Mouse (Mus musculus) limb, embryonic 10.5 days (tissue): Measurements from ENCODE around the gene Nol6. TPM values are rescaled to one million over a fixed set of nuclear protein-coding genes. Genes with fewer than 3 reads are reported as not detected.

Source experiments
- DNase-seq: peaks from one replicate; pipeline ENCODE4 v3.0.0-alpha.2; 2017; ENCODE audit warnings: low spot score
- H3K27ac ChIP-seq: fragments of 300-500 bp; sonication (generic); 2 replicates; pipeline ENCODE4 v1.5.1; 2016; ENCODE audit warnings: mild to moderate bottlenecking
- H3K27me3 ChIP-seq: fragments of 300-500 bp; sonication (generic); 2 replicates; pipeline ENCODE4 v1.6.1; 2016; ENCODE audit warnings: low read depth, mild to moderate bottlenecking; ENCODE audit not compliant: poor library complexity, severe bottlenecking
- H3K36me3 ChIP-seq: fragments of 300-500 bp; sonication (generic); 2 replicates; pipeline ENCODE4 v1.6.1; 2016; ENCODE audit warnings: mild to moderate bottlenecking, moderate library complexity
- H3K4me1 ChIP-seq: fragments of 300-500 bp; sonication (generic); 2 replicates; pipeline ENCODE4 v1.6.1; 2016
- H3K4me3 ChIP-seq: fragments of 300-500 bp; sonication (generic); 2 replicates; pipeline ENCODE4 v1.5.1; 2016; ENCODE audit warnings: mild to moderate bottlenecking, moderate library complexity
- H3K9me3 ChIP-seq: fragments of 300-500 bp; sonication (generic); replicated peaks from 2 replicates; pipeline ENCODE4 v1.6.1; 2016; ENCODE audit warnings: mild to moderate bottlenecking
- WGBS: fragments of 180-500 bp; shearing (Covaris S2); methylation state at CpG from one replicate; pipeline ENCODE4 v1.1.7; 2016; 5-methylcytosine and 5-hydroxymethylcytosine counted together
- polyA plus RNA-seq: library from polyadenylated mRNA; unstranded; fragments of >200 nt; fragmentation: Nextera tagmentation; extraction: Ambion mirVana; gene quantifications from 2 replicates; pipeline ENCODE4 v1.2.1, GENCODE M21; 2016

Gene Nol6
- polyA plus RNA-seq, 1 experiment from 2014 or later = 39.7 TPM

- no peak overlapping the region for H3K4me3 ChIP-seq
- no peaks in the 10 kb centered on the region for H3K27me3 ChIP-seq
- H3K4me1 ChIP-seq = no peaks in the 10 kb centered on the region
- 87% methylated on average over 9 of the region's 9 CpGs for WGBS
- no peak for DNase-seq
- H3K9me3 ChIP-seq = no peaks in the 10 kb centered on the region
- H3K36me3 ChIP-seq = peaks cover 61% of the 10 kb centered on the region
- H3K27ac ChIP-seq = no peak overlapping the region
These were observed 9.7 kb downstream of the Nol6 start for GRCm38 (mm10) chr4:41114358-41115070.

- no peaks in the 10 kb centered on the region for H3K4me1 ChIP-seq
- no peaks in the 10 kb centered on the region for H3K9me3 ChIP-seq
- H3K36me3 ChIP-seq = peaks cover 5% of the 10 kb centered on the region
- H3K27me3 ChIP-seq = no peaks in the 10 kb centered on the region
- H3K4me3 ChIP-seq = no peak overlapping the region
- WGBS = 82% methylated on average over 10 of the region's 10 CpGs
- no peak for DNase-seq
- H3K27ac ChIP-seq = no peak overlapping the region
These were observed 15.4 kb downstream of the Nol6 start for GRCm38 (mm10) chr4:41108717-41109425.

- H3K4me1 ChIP-seq = no peaks in the 10 kb centered on the region
- no peak overlapping the region for H3K27ac ChIP-seq
- no peak overlapping the region for H3K4me3 ChIP-seq
- no peaks in the 10 kb centered on the region for H3K27me3 ChIP-seq
- DNase-seq = no peak
- no peaks in the 10 kb centered on the region for H3K9me3 ChIP-seq
- WGBS = 79% methylated on average over 4 of the region's 4 CpGs
- H3K36me3 ChIP-seq = no peaks in the 10 kb centered on the region
These were observed 16.8 kb downstream of the Nol6 start for GRCm38 (mm10) chr4:41107440-41107839.

GRCm38 (mm10) chr4:41102901-41103300 lies 21.4 kb downstream of the Nol6 start:
- no peaks in the 10 kb centered on the region for H3K36me3 ChIP-seq
- no peaks in the 10 kb centered on the region for H3K9me3 ChIP-seq
- no peak overlapping the region for H3K4me3 ChIP-seq
- H3K27ac ChIP-seq = no peak overlapping the region
- peaks cover 24% of the 10 kb centered on the region for H3K27me3 ChIP-seq
- no peak for DNase-seq
- H3K4me1 ChIP-seq = peaks cover 9% of the 10 kb centered on the region

GRCm38 (mm10) chr4:41100986-41101385 lies 23.3 kb downstream of the Nol6 start:
- Histone ChIP-seq H3K27me3 (peaks cover 44% of the 10 kb centered on the region), H3K9me3 (no peaks in the 10 kb centered on the region), H3K4me3 (no peak overlapping the region), H3K4me1 (peaks cover 20% of the 10 kb centered on the region), H3K27ac (no peak overlapping the region), H3K36me3 (no peaks in the 10 kb centered on the region)
- DNase-seq = no peak
- WGBS = 50% methylated on average over 1 of the region's 1 CpGs

- H3K9me3 ChIP-seq = no peaks in the 10 kb centered on the region
- 12% methylated on average over 11 of the region's 11 CpGs for WGBS
- no peak overlapping the region for H3K27ac ChIP-seq
- peak; percentile 48 for DNase-seq
- H3K27me3 ChIP-seq = peaks cover 57% of the 10 kb centered on the region
- H3K4me1 ChIP-seq = peaks cover 27% of the 10 kb centered on the region
- H3K36me3 ChIP-seq = no peaks in the 10 kb centered on the region
- peak overlapping the region; percentile 53 for H3K4me3 ChIP-seq
These were observed 25.7 kb downstream of the Nol6 start for GRCm38 (mm10) chr4:41098577-41098951.

GRCm38 (mm10) chr4:41097871-41098576 lies 26.2 kb downstream of the Nol6 start, which contains the start of gene Aqp3:
Aqp3 (minus strand) TSS chr4:41098183.
- WGBS = under 1% methylated on average over 42 of the region's 42 CpGs
- Histone ChIP-seq H3K36me3 (no peaks in the 10 kb centered on the region), H3K27ac (0 out of 2 replicates have a peak within 1 kb of the TSS, but pooled peaks have one; percentile 4), H3K4me3 (peak within 1 kb of the TSS; percentile 53), H3K4me1 (peaks cover 27% of the 10 kb centered on the region), H3K27me3 (peaks cover 57% of the 10 kb centered on the region), H3K9me3 (no peaks in the 10 kb centered on the region)
- DNase-seq = peak; percentile 67

GRCm38 (mm10) chr4:41097381-41097780 lies 26.9 kb downstream of the Nol6 start:
- peak overlapping the region; percentile 53; the same call in 1 of the 2 replicates for H3K4me3 ChIP-seq
- H3K27ac ChIP-seq = no peak overlapping the region
- 40% methylated on average over 13 of the region's 13 CpGs for WGBS
- peaks cover 57% of the 10 kb centered on the region for H3K27me3 ChIP-seq
- no peaks in the 10 kb centered on the region for H3K9me3 ChIP-seq
- H3K4me1 ChIP-seq = peaks cover 27% of the 10 kb centered on the region
- H3K36me3 ChIP-seq = no peaks in the 10 kb centered on the region
- no peak for DNase-seq

GRCm38 (mm10) chr4:41096794-41097193 lies 27.5 kb downstream of the Nol6 start:
- Histone ChIP-seq H3K9me3 (no peaks in the 10 kb centered on the region), H3K27ac (no peak overlapping the region), H3K4me3 (no peak overlapping the region), H3K27me3 (peaks cover 57% of the 10 kb centered on the region), H3K36me3 (no peaks in the 10 kb centered on the region), H3K4me1 (peaks cover 30% of the 10 kb centered on the region)
- DNase-seq = no peak
- 76% methylated on average over 5 of the region's 5 CpGs for WGBS

GRCm38 (mm10) chr4:41096169-41096568 lies 28.1 kb downstream of the Nol6 start:
- peaks cover 57% of the 10 kb centered on the region for H3K27me3 ChIP-seq
- no peaks in the 10 kb centered on the region for H3K9me3 ChIP-seq
- DNase-seq = no peak
- H3K36me3 ChIP-seq = no peaks in the 10 kb centered on the region
- WGBS = 54% methylated on average over 8 of the region's 8 CpGs
- H3K4me3 ChIP-seq = no peak overlapping the region
- peaks cover 36% of the 10 kb centered on the region for H3K4me1 ChIP-seq
- no peak overlapping the region for H3K27ac ChIP-seq

- H3K9me3 ChIP-seq = no peaks in the 10 kb centered on the region
- H3K27ac ChIP-seq = no peak overlapping the region
- 92% methylated on average over 9 of the region's 9 CpGs for WGBS
- H3K4me1 ChIP-seq = peaks cover 45% of the 10 kb centered on the region
- H3K4me3 ChIP-seq = no peak overlapping the region
- no peaks in the 10 kb centered on the region for H3K36me3 ChIP-seq
- DNase-seq = no peak
- H3K27me3 ChIP-seq = peaks cover 48% of the 10 kb centered on the region
These were observed 29.9 kb downstream of the Nol6 start for GRCm38 (mm10) chr4:41094361-41094760.

- Histone ChIP-seq H3K4me1 (peaks cover 36% of the 10 kb centered on the region), H3K27me3 (peaks cover 34% of the 10 kb centered on the region), H3K9me3 (no peaks in the 10 kb centered on the region), H3K27ac (no peak overlapping the region), H3K4me3 (no peak overlapping the region), H3K36me3 (no peaks in the 10 kb centered on the region)
- WGBS = 75% methylated on average over 1 of the region's 1 CpGs
- DNase-seq = no peak
These were observed 31.3 kb downstream of the Nol6 start for GRCm38 (mm10) chr4:41092958-41093357.

GRCm38 (mm10) chr4:41091391-41091790 lies 32.9 kb downstream of the Nol6 start:
- peaks cover 29% of the 10 kb centered on the region for H3K4me1 ChIP-seq
- H3K9me3 ChIP-seq = no peaks in the 10 kb centered on the region
- H3K4me3 ChIP-seq = no peak overlapping the region
- no peaks in the 10 kb centered on the region for H3K36me3 ChIP-seq
- H3K27me3 ChIP-seq = peaks cover 18% of the 10 kb centered on the region
- no peak overlapping the region for H3K27ac ChIP-seq
- 59% methylated on average over 3 of the region's 3 CpGs for WGBS
- DNase-seq = no peak
